Mouse (Mus musculus): ENCODE measurements around the gene Olfr190. TPM values are rescaled to one million over a fixed set of nuclear protein-coding genes. Genes with fewer than 3 reads are reported as not detected.
"Not testable (repeated sequence)": the region's sequence is repeated elsewhere in the genome, so short reads cannot be mapped to it uniquely, and the experiment has no call there.

Gene Olfr190
- polyA plus RNA-seq, 1 experiment from 2014 or later: not detected

- H3K9me3 ChIP-seq (replicated peaks; ENCODE audit: control insufficient read depth, low read length); H3K4me1 ChIP-seq (ENCODE audit: control insufficient read depth, insufficient read depth, low read length); H3K36me3 ChIP-seq (ENCODE audit: control insufficient read depth, insufficient read depth); ATAC-seq (replicated peaks; ENCODE audit: extremely low read depth, insufficient read depth, low FRiP score); H3K9ac ChIP-seq (ENCODE audit: low read length); H3K27me3 ChIP-seq (ENCODE audit: control insufficient read depth, insufficient read depth, low read length); H3K4me3 ChIP-seq (ENCODE audit: low read length); H3K4me2 ChIP-seq (ENCODE audit: low read depth, low read length); H3K27ac ChIP-seq (ENCODE audit: low read length): not testable (repeated sequence)
- WGBS: 35% methylated on average over 3 of the region's 3 CpGs
These were observed 15.4 kb downstream of the Olfr190 start for GRCm38 (mm10) chr16:59062411-59062810.

- H3K9ac ChIP-seq (ENCODE audit: low read length); H3K9me3 ChIP-seq (replicated peaks; ENCODE audit: control insufficient read depth, low read length); H3K36me3 ChIP-seq (ENCODE audit: control insufficient read depth, insufficient read depth); H3K27ac ChIP-seq (ENCODE audit: low read length); ATAC-seq (replicated peaks; ENCODE audit: extremely low read depth, insufficient read depth, low FRiP score); H3K27me3 ChIP-seq (ENCODE audit: control insufficient read depth, insufficient read depth, low read length); H3K4me2 ChIP-seq (ENCODE audit: low read depth, low read length); H3K4me3 ChIP-seq (ENCODE audit: low read length); H3K4me1 ChIP-seq (ENCODE audit: control insufficient read depth, insufficient read depth, low read length): not testable (repeated sequence)
- WGBS: 86% methylated on average over 2 of the region's 2 CpGs
These were observed 28.5 kb downstream of the Olfr190 start for GRCm38 (mm10) chr16:59049286-59049685.

- H3K36me3 ChIP-seq (ENCODE audit: control insufficient read depth, insufficient read depth): no peaks in the 10 kb centered on the region
- H3K9ac ChIP-seq (ENCODE audit: low read length): no peak overlapping the region
- H3K4me3 ChIP-seq (ENCODE audit: low read length): no peak overlapping the region
- no peak for ATAC-seq (replicated peaks; ENCODE audit: extremely low read depth, insufficient read depth, low FRiP score)
- H3K4me1 ChIP-seq (ENCODE audit: control insufficient read depth, insufficient read depth, low read length): no peaks in the 10 kb centered on the region
- 61% methylated on average over 1 of the region's 1 CpGs for WGBS
- no peak overlapping the region for H3K27ac ChIP-seq (ENCODE audit: low read length)
- H3K9me3 ChIP-seq (replicated peaks; ENCODE audit: control insufficient read depth, low read length): no peaks in the 10 kb centered on the region
- H3K27me3 ChIP-seq (ENCODE audit: control insufficient read depth, insufficient read depth, low read length): no peaks in the 10 kb centered on the region
- H3K4me2 ChIP-seq (ENCODE audit: low read depth, low read length): no peak overlapping the region
These were observed 28.9 kb downstream of the Olfr190 start for GRCm38 (mm10) chr16:59048860-59049259.

- Histone ChIP-seq H3K9me3 (replicated peaks; ENCODE audit: control insufficient read depth, low read length) (no peaks in the 10 kb centered on the region), H3K27me3 (ENCODE audit: control insufficient read depth, insufficient read depth, low read length) (no peaks in the 10 kb centered on the region), H3K4me3 (ENCODE audit: low read length) (no peak overlapping the region), H3K4me2 (ENCODE audit: low read depth, low read length) (no peak overlapping the region), H3K27ac (ENCODE audit: low read length) (no peak overlapping the region), H3K4me1 (ENCODE audit: control insufficient read depth, insufficient read depth, low read length) (no peaks in the 10 kb centered on the region), H3K36me3 (ENCODE audit: control insufficient read depth, insufficient read depth) (no peaks in the 10 kb centered on the region), H3K9ac (ENCODE audit: low read length) (no peak overlapping the region)
- WGBS: 49% methylated on average over 4 of the region's 4 CpGs
- no peak for ATAC-seq (replicated peaks; ENCODE audit: extremely low read depth, insufficient read depth, low FRiP score)
These were observed 30.2 kb downstream of the Olfr190 start for GRCm38 (mm10) chr16:59047579-59047978.

GRCm38 (mm10) chr16:59045835-59046234 is 32.0 kb downstream of the Olfr190 start:
- WGBS: 68% methylated on average over 3 of the region's 3 CpGs
- Histone ChIP-seq H3K4me3 (ENCODE audit: low read length) (no peak overlapping the region), H3K27me3 (ENCODE audit: control insufficient read depth, insufficient read depth, low read length) (no peaks in the 10 kb centered on the region), H3K27ac (ENCODE audit: low read length) (no peak overlapping the region), H3K36me3 (ENCODE audit: control insufficient read depth, insufficient read depth) (no peaks in the 10 kb centered on the region), H3K4me2 (ENCODE audit: low read depth, low read length) (no peak overlapping the region), H3K9ac (ENCODE audit: low read length) (no peak overlapping the region), H3K9me3 (replicated peaks; ENCODE audit: control insufficient read depth, low read length) (no peaks in the 10 kb centered on the region), H3K4me1 (ENCODE audit: control insufficient read depth, insufficient read depth, low read length) (no peaks in the 10 kb centered on the region)
- no peak for ATAC-seq (replicated peaks; ENCODE audit: extremely low read depth, insufficient read depth, low FRiP score)

- Histone ChIP-seq H3K27ac (ENCODE audit: low read length) (no peak within 1 kb of the TSS), H3K4me3 (ENCODE audit: low read length) (no peak within 1 kb of the TSS), H3K4me2 (ENCODE audit: low read depth, low read length) (no peak within 1 kb of the TSS), H3K4me1 (ENCODE audit: control insufficient read depth, insufficient read depth, low read length) (no peaks in the 10 kb centered on the region), H3K9ac (ENCODE audit: low read length) (no peak within 1 kb of the TSS), H3K36me3 (ENCODE audit: control insufficient read depth, insufficient read depth) (no peaks in the 10 kb centered on the region), H3K9me3 (replicated peaks; ENCODE audit: control insufficient read depth, low read length) (no peaks in the 10 kb centered on the region), H3K27me3 (ENCODE audit: control insufficient read depth, insufficient read depth, low read length) (no peaks in the 10 kb centered on the region)
- WGBS: 75% methylated on average over 7 of the region's 7 CpGs
- no peak for ATAC-seq (replicated peaks; ENCODE audit: extremely low read depth, insufficient read depth, low FRiP score)
These were observed 38.1 kb downstream of the Olfr190 start, which contains the start of gene Olfr187 for GRCm38 (mm10) chr16:59039710-59040109. Gene Olfr187 (minus strand): TSS chr16:59039767.

GRCm38 (mm10) chr16:59030191-59030590 is 47.6 kb downstream of the Olfr190 start, which contains the start of gene Olfr186:
Gene Olfr186 (minus strand): TSS chr16:59030291.
- H3K4me2 ChIP-seq (ENCODE audit: low read depth, low read length): no peak within 1 kb of the TSS
- H3K36me3 ChIP-seq (ENCODE audit: control insufficient read depth, insufficient read depth): no peaks in the 10 kb centered on the region
- WGBS: 84% methylated on average over 4 of the region's 4 CpGs
- no peak within 1 kb of the TSS for H3K4me3 ChIP-seq (ENCODE audit: low read length)
- H3K9ac ChIP-seq (ENCODE audit: low read length): no peak within 1 kb of the TSS
- H3K4me1 ChIP-seq (ENCODE audit: control insufficient read depth, insufficient read depth, low read length): no peaks in the 10 kb centered on the region
- no peak for ATAC-seq (replicated peaks; ENCODE audit: extremely low read depth, insufficient read depth, low FRiP score)
- no peak within 1 kb of the TSS for H3K27ac ChIP-seq (ENCODE audit: low read length)
- no peaks in the 10 kb centered on the region for H3K9me3 ChIP-seq (replicated peaks; ENCODE audit: control insufficient read depth, low read length)
- H3K27me3 ChIP-seq (ENCODE audit: control insufficient read depth, insufficient read depth, low read length): no peaks in the 10 kb centered on the region

Other genes starting within 250 kb of the Olfr190 start
- gene Olfr177, start 203.2 kb downstream of the Olfr190 start, polyA plus RNA-seq (2015; fragmentation: Nextera tagmentation; extraction: Ambion mirVana): not detected in 2 replicates
- not detected in 2 replicates for gene Olfr178, start 185.9 kb downstream of the Olfr190 start, polyA plus RNA-seq (2015; fragmentation: Nextera tagmentation; extraction: Ambion mirVana)
- not detected in 2 replicates for gene Olfr181, start 149.2 kb downstream of the Olfr190 start, polyA plus RNA-seq (2015; fragmentation: Nextera tagmentation; extraction: Ambion mirVana)
- gene Olfr180, start 148.6 kb downstream of the Olfr190 start, polyA plus RNA-seq (2015; fragmentation: Nextera tagmentation; extraction: Ambion mirVana): not detected in 2 replicates
- gene Olfr183, start 82.6 kb downstream of the Olfr190 start, polyA plus RNA-seq (2015; fragmentation: Nextera tagmentation; extraction: Ambion mirVana): not detected in 2 replicates
- gene Olfr186, start 47.7 kb downstream of the Olfr190 start, polyA plus RNA-seq (2015; fragmentation: Nextera tagmentation; extraction: Ambion mirVana): not detected in 2 replicates
- not detected in 2 replicates for gene Olfr187, start 38.2 kb downstream of the Olfr190 start, polyA plus RNA-seq (2015; fragmentation: Nextera tagmentation; extraction: Ambion mirVana)
- gene Olfr191, start 11.8 kb upstream of the Olfr190 start, polyA plus RNA-seq (2015; fragmentation: Nextera tagmentation; extraction: Ambion mirVana): not detected in 2 replicates
- gene Olfr193, start 33.9 kb upstream of the Olfr190 start, polyA plus RNA-seq (2015; fragmentation: Nextera tagmentation; extraction: Ambion mirVana): not detected in 2 replicates
- not detected in 2 replicates for gene Olfr194, start 43.1 kb upstream of the Olfr190 start, polyA plus RNA-seq (2015; fragmentation: Nextera tagmentation; extraction: Ambion mirVana)
- gene Olfr195, start 69.0 kb upstream of the Olfr190 start, polyA plus RNA-seq (2015; fragmentation: Nextera tagmentation; extraction: Ambion mirVana): not detected in 2 replicates
- not detected in 2 replicates for gene Olfr196, start 92.4 kb upstream of the Olfr190 start, polyA plus RNA-seq (2015; fragmentation: Nextera tagmentation; extraction: Ambion mirVana)
- not detected in 2 replicates for gene Olfr198, start 125.5 kb upstream of the Olfr190 start, polyA plus RNA-seq (2015; fragmentation: Nextera tagmentation; extraction: Ambion mirVana)
- gene Olfr199, start 141.8 kb upstream of the Olfr190 start, polyA plus RNA-seq (2015; fragmentation: Nextera tagmentation; extraction: Ambion mirVana): not detected in 2 replicates
- not detected in 2 replicates for gene Olfr201, start 194.6 kb upstream of the Olfr190 start, polyA plus RNA-seq (2015; fragmentation: Nextera tagmentation; extraction: Ambion mirVana)
- not detected in 2 replicates for gene Olfr202, start 208.8 kb upstream of the Olfr190 start, polyA plus RNA-seq (2015; fragmentation: Nextera tagmentation; extraction: Ambion mirVana)
- not detected in 2 replicates for gene Olfr203, start 220.9 kb upstream of the Olfr190 start, polyA plus RNA-seq (2015; fragmentation: Nextera tagmentation; extraction: Ambion mirVana)
- not detected in 2 replicates for gene Olfr204, start 240.2 kb upstream of the Olfr190 start, polyA plus RNA-seq (2015; fragmentation: Nextera tagmentation; extraction: Ambion mirVana)